Mouse (Mus musculus): ENCODE results near the gene Tenm2.

Gene Tenm2

GRCm38 (mm10) chr11:37107069-37107468 is 128.7 kb downstream of the Tenm2 start:
- no peak for DNase-seq (ENCODE audit: extremely low read depth, low read depth, low spot score)

- no peak for DNase-seq (ENCODE audit: extremely low read depth, low read depth, low spot score)
Observed at GRCm38 (mm10) chr11:37079403-37079802, 156.4 kb downstream of the Tenm2 start.

GRCm38 (mm10) chr11:37076989-37077598 is 158.7 kb downstream of the Tenm2 start:
- no peak for DNase-seq (ENCODE audit: extremely low read depth, low read depth, low spot score)

- no peak for DNase-seq (ENCODE audit: extremely low read depth, low read depth, low spot score)
Observed at GRCm38 (mm10) chr11:37075349-37075748, 160.4 kb downstream of the Tenm2 start.

- no peak for DNase-seq (ENCODE audit: extremely low read depth, low read depth, low spot score)
Observed at GRCm38 (mm10) chr11:37065459-37065858, 170.3 kb downstream of the Tenm2 start.

GRCm38 (mm10) chr11:37046671-37047070 is 189.1 kb downstream of the Tenm2 start:
- no peak for DNase-seq (ENCODE audit: extremely low read depth, low read depth, low spot score)

- DNase-seq (ENCODE audit: extremely low read depth, low read depth, low spot score), result no peak
Observed at GRCm38 (mm10) chr11:37041259-37041658, 194.5 kb downstream of the Tenm2 start.

GRCm38 (mm10) chr11:37039283-37039682 is 196.5 kb downstream of the Tenm2 start:
- DNase-seq (ENCODE audit: extremely low read depth, low read depth, low spot score), result no peak

GRCm38 (mm10) chr11:37031305-37032055 is 204.3 kb downstream of the Tenm2 start:
- DNase-seq (ENCODE audit: extremely low read depth, low read depth, low spot score), result no peak

- DNase-seq (ENCODE audit: extremely low read depth, low read depth, low spot score), result no peak
Observed at GRCm38 (mm10) chr11:37011900-37012299, 223.9 kb downstream of the Tenm2 start.

- DNase-seq (ENCODE audit: extremely low read depth, low read depth, low spot score), result no peak
Observed at GRCm38 (mm10) chr11:37009243-37009642, 226.5 kb downstream of the Tenm2 start.

- no peak for DNase-seq (ENCODE audit: extremely low read depth, low read depth, low spot score)
Observed at GRCm38 (mm10) chr11:36997668-36998067, 238.1 kb downstream of the Tenm2 start.

- no peak for DNase-seq (ENCODE audit: extremely low read depth, low read depth, low spot score)
Observed at GRCm38 (mm10) chr11:36990895-36991294, 244.9 kb downstream of the Tenm2 start.

GRCm38 (mm10) chr11:36988776-36989565 is 246.8 kb downstream of the Tenm2 start:
- DNase-seq (ENCODE audit: extremely low read depth, low read depth, low spot score), result no peak

- DNase-seq (ENCODE audit: extremely low read depth, low read depth, low spot score), result no peak
Observed at GRCm38 (mm10) chr11:36974142-36974541, 261.6 kb downstream of the Tenm2 start.

GRCm38 (mm10) chr11:36958102-36958501 is 277.7 kb downstream of the Tenm2 start:
- no peak for DNase-seq (ENCODE audit: extremely low read depth, low read depth, low spot score)

GRCm38 (mm10) chr11:36941429-36941828 is 294.3 kb downstream of the Tenm2 start:
- no peak for DNase-seq (ENCODE audit: extremely low read depth, low read depth, low spot score)

- DNase-seq (ENCODE audit: extremely low read depth, low read depth, low spot score), result no peak
Observed at GRCm38 (mm10) chr11:36940557-36941110, 295.1 kb downstream of the Tenm2 start.

GRCm38 (mm10) chr11:36929817-36930216 is 305.9 kb downstream of the Tenm2 start:
- no peak for DNase-seq (ENCODE audit: extremely low read depth, low read depth, low spot score)

GRCm38 (mm10) chr11:36926705-36927406 is 308.9 kb downstream of the Tenm2 start:
- no peak for DNase-seq (ENCODE audit: extremely low read depth, low read depth, low spot score)

GRCm38 (mm10) chr11:36919301-36919700 is 316.5 kb downstream of the Tenm2 start:
- DNase-seq (ENCODE audit: extremely low read depth, low read depth, low spot score), result no peak

Measured in fat pad, adult 2 months (tissue).